Mouse (Mus musculus): ENCODE measurements around the gene Aamdc. TPM values are rescaled to one million over a fixed set of nuclear protein-coding genes. Genes with fewer than 3 reads are reported as not detected.
A peak's percentile ranks its signal among the peaks of the same experiment; 100 is the strongest.

Gene Aamdc
- total and polyA plus RNA-seq, 2 experiments from 2014 or later, result 25.7 to 56.6 TPM

- Histone ChIP-seq H3K4me3 (ENCODE audit: low read depth, low read length) (no peak overlapping the region), H3K9me3 (ENCODE audit: low read length) (no peaks in the 10 kb centered on the region), H3K27me3 (ENCODE audit: insufficient read depth, low read length) (no peaks in the 10 kb centered on the region), H3K27ac (ENCODE audit: low read depth, low read length) (no peak overlapping the region), H3K4me1 (ENCODE audit: insufficient read depth) (no peaks in the 10 kb centered on the region), H3K36me3 (ENCODE audit: insufficient read depth) (peaks cover 4% of the 10 kb centered on the region; the same call in 1 of the 2 replicates), H3K4me2 (ENCODE audit: low read depth) (no peak overlapping the region), H3K9ac (no peak overlapping the region)
- 87% methylated on average over 6 of the region's 6 CpGs for WGBS
- DNase-seq (no peak), ATAC-seq (no peak)
- no peak for TF ChIP-seq CTCF (IDR thresholded peaks at IDR 0.05; ENCODE audit: low read depth)
These were observed 12.0 kb upstream of the Aamdc start for GRCm38 (mm10) chr7:97591336-97591735.

GRCm38 (mm10) chr7:97590488-97590887, 11.2 kb upstream of the Aamdc start:
- WGBS, result 70% methylated on average over 3 of the region's 3 CpGs
- no peak for TF ChIP-seq CTCF (IDR thresholded peaks at IDR 0.05; ENCODE audit: low read depth)
- H3K4me2 ChIP-seq (ENCODE audit: low read depth), result no peak overlapping the region
- no peaks in the 10 kb centered on the region for H3K4me1 ChIP-seq (ENCODE audit: insufficient read depth)
- no peak overlapping the region for H3K9ac ChIP-seq
- H3K9me3 ChIP-seq (ENCODE audit: low read length), result no peaks in the 10 kb centered on the region
- no peak overlapping the region for H3K4me3 ChIP-seq (ENCODE audit: low read depth, low read length)
- DNase-seq (no peak), ATAC-seq (no peak)
- H3K27ac ChIP-seq (ENCODE audit: low read depth, low read length), result no peak overlapping the region
- peaks cover 4% of the 10 kb centered on the region; the same call in 1 of the 2 replicates for H3K36me3 ChIP-seq (ENCODE audit: insufficient read depth)
- no peaks in the 10 kb centered on the region for H3K27me3 ChIP-seq (ENCODE audit: insufficient read depth, low read length)

- no peaks in the 10 kb centered on the region for H3K4me1 ChIP-seq (ENCODE audit: insufficient read depth)
- no peaks in the 10 kb centered on the region for H3K9me3 ChIP-seq (ENCODE audit: low read length)
- H3K9ac ChIP-seq, result no peak overlapping the region
- H3K27ac ChIP-seq (ENCODE audit: low read depth, low read length), result no peak overlapping the region
- peaks cover 4% of the 10 kb centered on the region; the same call in 1 of the 2 replicates for H3K36me3 ChIP-seq (ENCODE audit: insufficient read depth)
- TF ChIP-seq CTCF (IDR thresholded peaks at IDR 0.05; ENCODE audit: low read depth), result no peak
- H3K4me3 ChIP-seq (ENCODE audit: low read depth, low read length), result no peak overlapping the region
- ATAC-seq, result no peak
- H3K4me2 ChIP-seq (ENCODE audit: low read depth), result no peak overlapping the region
- DNase-seq, result no peak
- H3K27me3 ChIP-seq (ENCODE audit: insufficient read depth, low read length), result no peaks in the 10 kb centered on the region
- whole genome bisulfite sequencing, result 68% methylated on average over 5 of the region's 5 CpGs
These were observed 9.2 kb upstream of the Aamdc start for GRCm38 (mm10) chr7:97588506-97588905.

- Histone ChIP-seq H3K36me3 (ENCODE audit: insufficient read depth) (no peaks in the 10 kb centered on the region), H3K27ac (ENCODE audit: low read depth, low read length) (peak overlapping the region; percentile 98), H3K4me3 (ENCODE audit: low read depth, low read length) (peak overlapping the region; percentile 99), H3K4me2 (ENCODE audit: low read depth) (peak overlapping the region; percentile 64), H3K9ac (peak overlapping the region; percentile 99), H3K27me3 (ENCODE audit: insufficient read depth, low read length) (no peaks in the 10 kb centered on the region), H3K9me3 (ENCODE audit: low read length) (no peaks in the 10 kb centered on the region), H3K4me1 (ENCODE audit: insufficient read depth) (peaks cover 7% of the 10 kb centered on the region; the same call in 1 of the 2 replicates)
- TF ChIP-seq CTCF (IDR thresholded peaks at IDR 0.05; ENCODE audit: low read depth), result peak; percentile 48
- 0% methylated on average over 11 of the region's 11 CpGs for WGBS
- ATAC-seq (peak; percentile 36), DNase-seq (peak; percentile 82)
These were observed 1.5 kb upstream of the Aamdc start for GRCm38 (mm10) chr7:97580843-97581214.

GRCm38 (mm10) chr7:97579976-97580842, 912 bp upstream of the Aamdc start:
- Histone ChIP-seq H3K9ac (peak overlapping the region; percentile 99), H3K36me3 (ENCODE audit: insufficient read depth) (no peaks in the 10 kb centered on the region), H3K4me3 (ENCODE audit: low read depth, low read length) (peak overlapping the region; percentile 99), H3K4me1 (ENCODE audit: insufficient read depth) (peaks cover 7% of the 10 kb centered on the region; the same call in 1 of the 2 replicates), H3K27ac (ENCODE audit: low read depth, low read length) (peak overlapping the region; percentile 98), H3K27me3 (ENCODE audit: insufficient read depth, low read length) (no peaks in the 10 kb centered on the region), H3K9me3 (ENCODE audit: low read length) (no peaks in the 10 kb centered on the region), H3K4me2 (ENCODE audit: low read depth) (peak overlapping the region; percentile 64)
- ATAC-seq (peak; percentile 13), DNase-seq (no peak)
- 4% methylated on average over 60 of the region's 65 CpGs for WGBS
- TF ChIP-seq CTCF (IDR thresholded peaks at IDR 0.05; ENCODE audit: low read depth), result no peak

GRCm38 (mm10) chr7:97578361-97579066, 783 bp downstream of the Aamdc start:
- TF ChIP-seq CTCF (IDR thresholded peaks at IDR 0.05; ENCODE audit: low read depth), result no peak
- DNase-seq, result peak; percentile 47
- ATAC-seq, result no peak
- no peaks in the 10 kb centered on the region for H3K9me3 ChIP-seq (ENCODE audit: low read length)
- WGBS, result 29% methylated on average over 8 of the region's 8 CpGs
- H3K9ac ChIP-seq, result peak overlapping the region; percentile 99
- H3K4me1 ChIP-seq (ENCODE audit: insufficient read depth), result peaks cover 7% of the 10 kb centered on the region; the same call in 1 of the 2 replicates
- H3K4me3 ChIP-seq (ENCODE audit: low read depth, low read length), result peak overlapping the region; percentile 99
- no peaks in the 10 kb centered on the region for H3K27me3 ChIP-seq (ENCODE audit: insufficient read depth, low read length)
- H3K36me3 ChIP-seq (ENCODE audit: insufficient read depth), result no peaks in the 10 kb centered on the region
- peak overlapping the region; percentile 98 for H3K27ac ChIP-seq (ENCODE audit: low read depth, low read length)
- peak overlapping the region; percentile 64 for H3K4me2 ChIP-seq (ENCODE audit: low read depth)

- Histone ChIP-seq H3K27me3 (ENCODE audit: insufficient read depth, low read length) (no peaks in the 10 kb centered on the region), H3K4me2 (ENCODE audit: low read depth) (no peak overlapping the region), H3K9ac (no peak overlapping the region), H3K9me3 (ENCODE audit: low read length) (no peaks in the 10 kb centered on the region), H3K4me1 (ENCODE audit: insufficient read depth) (no peaks in the 10 kb centered on the region), H3K27ac (ENCODE audit: low read depth, low read length) (no peak overlapping the region), H3K4me3 (ENCODE audit: low read depth, low read length) (no peak overlapping the region), H3K36me3 (ENCODE audit: insufficient read depth) (no peaks in the 10 kb centered on the region)
- WGBS, result 100% methylated on average over 1 of the region's 1 CpGs
- no peak for TF ChIP-seq CTCF (IDR thresholded peaks at IDR 0.05; ENCODE audit: low read depth)
- ATAC-seq (no peak), DNase-seq (no peak)
These were observed 8.9 kb downstream of the Aamdc start for GRCm38 (mm10) chr7:97570389-97570788.

All from forebrain, postnatal 0 days (tissue).